Mouse (Mus musculus): Measurements from ENCODE around the gene Dus1l. TPM values are rescaled to one million over a fixed set of nuclear protein-coding genes. Genes with fewer than 3 reads are reported as not detected.

The Dus1l gene
- total and polyA plus RNA-seq, 2 experiments from 2014 or later, result 38.4 to 46.4 TPM

GRCm38 (mm10) chr11:120824787-120825288, 28.6 kb upstream of the Dus1l start:
- peak overlapping the region; percentile 96 for H3K27ac ChIP-seq (ENCODE audit: low read depth, low read length)
- TF ChIP-seq CTCF (IDR thresholded peaks at IDR 0.05), result no peak
- peaks cover 22% of the 10 kb centered on the region for H3K36me3 ChIP-seq (ENCODE audit: insufficient read depth, low read length)
- H3K27me3 ChIP-seq (ENCODE audit: insufficient read depth, low read length), result no peaks in the 10 kb centered on the region
- DNase-seq (ENCODE audit: low spot score) (peak; percentile 42), ATAC-seq (ENCODE audit: low FRiP score) (peak; percentile 14; the same call in 1 of the 2 replicates)
- H3K9ac ChIP-seq (replicated peaks; ENCODE audit: low read length, poor library complexity, severe bottlenecking), result peak overlapping the region; percentile 64
- 0% methylated on average over 21 of the region's 21 CpGs for WGBS
- H3K4me2 ChIP-seq (ENCODE audit: low read depth, low read length, poor library complexity, severe bottlenecking), result peak overlapping the region; percentile 93
- peaks cover 24% of the 10 kb centered on the region for H3K4me1 ChIP-seq (ENCODE audit: insufficient read depth, low read length)
- no peaks in the 10 kb centered on the region for H3K9me3 ChIP-seq (ENCODE audit: low read length)
- peak overlapping the region; percentile 93 for H3K4me3 ChIP-seq (ENCODE audit: low read depth, low read length)

- Histone ChIP-seq H3K9me3 (ENCODE audit: low read length) (no peaks in the 10 kb centered on the region), H3K4me1 (ENCODE audit: insufficient read depth, low read length) (peaks cover 24% of the 10 kb centered on the region), H3K27me3 (ENCODE audit: insufficient read depth, low read length) (no peaks in the 10 kb centered on the region), H3K27ac (ENCODE audit: low read depth, low read length) (peak within 1 kb of the TSS; percentile 96), H3K4me2 (ENCODE audit: low read depth, low read length, poor library complexity, severe bottlenecking) (peak within 1 kb of the TSS; percentile 93), H3K4me3 (ENCODE audit: low read depth, low read length) (peak within 1 kb of the TSS; percentile 93), H3K36me3 (ENCODE audit: insufficient read depth, low read length) (peaks cover 29% of the 10 kb centered on the region), H3K9ac (replicated peaks; ENCODE audit: low read length, poor library complexity, severe bottlenecking) (peak within 1 kb of the TSS; percentile 95)
- DNase-seq (ENCODE audit: low spot score) (peak; percentile 99), ATAC-seq (ENCODE audit: low FRiP score) (peak; percentile 91)
- peak; percentile 67 for TF ChIP-seq CTCF (IDR thresholded peaks at IDR 0.05)
- 0% methylated on average over 92 of the region's 109 CpGs for WGBS
Observed at GRCm38 (mm10) chr11:120823956-120824786, 28.0 kb upstream of the Dus1l start, which contains the start of gene Fasn. Gene Fasn, minus strand, starts transcription at chr11:120824547.

GRCm38 (mm10) chr11:120823551-120823947, 27.3 kb upstream of the Dus1l start:
- peak; percentile 72 for DNase-seq (ENCODE audit: low spot score)
- WGBS, result under 1% methylated on average over 38 of the region's 40 CpGs

GRCm38 (mm10) chr11:120822831-120823550, 26.8 kb upstream of the Dus1l start:
- H3K4me1 ChIP-seq (ENCODE audit: insufficient read depth, low read length), result peaks cover 24% of the 10 kb centered on the region
- peak overlapping the region; percentile 95 for H3K9ac ChIP-seq (replicated peaks; ENCODE audit: low read length, poor library complexity, severe bottlenecking)
- H3K9me3 ChIP-seq (ENCODE audit: low read length), result no peaks in the 10 kb centered on the region
- peaks cover 41% of the 10 kb centered on the region for H3K36me3 ChIP-seq (ENCODE audit: insufficient read depth, low read length)
- ATAC-seq (ENCODE audit: low FRiP score) (no peak), DNase-seq (ENCODE audit: low spot score) (peak; percentile 9)
- WGBS, result under 1% methylated on average over 14 of the region's 14 CpGs
- peak overlapping the region; percentile 93 for H3K4me2 ChIP-seq (ENCODE audit: low read depth, low read length, poor library complexity, severe bottlenecking)
- H3K27ac ChIP-seq (ENCODE audit: low read depth, low read length), result peak overlapping the region; percentile 96
- H3K27me3 ChIP-seq (ENCODE audit: insufficient read depth, low read length), result no peaks in the 10 kb centered on the region
- H3K4me3 ChIP-seq (ENCODE audit: low read depth, low read length), result peak overlapping the region; percentile 93
- no peak for TF ChIP-seq CTCF (IDR thresholded peaks at IDR 0.05)

More at GRCm38 (mm10) chr11:120823551-120823947, 27.3 kb upstream of the Dus1l start:
- Histone ChIP-seq H3K27me3 (ENCODE audit: insufficient read depth, low read length) (no peaks in the 10 kb centered on the region), H3K9me3 (ENCODE audit: low read length) (no peaks in the 10 kb centered on the region), H3K36me3 (ENCODE audit: insufficient read depth, low read length) (peaks cover 35% of the 10 kb centered on the region), H3K9ac (replicated peaks; ENCODE audit: low read length, poor library complexity, severe bottlenecking) (peak overlapping the region; percentile 95), H3K4me1 (ENCODE audit: insufficient read depth, low read length) (peaks cover 24% of the 10 kb centered on the region), H3K27ac (ENCODE audit: low read depth, low read length) (peak overlapping the region; percentile 96), H3K4me3 (ENCODE audit: low read depth, low read length) (peak overlapping the region; percentile 93), H3K4me2 (ENCODE audit: low read depth, low read length, poor library complexity, severe bottlenecking) (peak overlapping the region; percentile 93)
- ATAC-seq (ENCODE audit: low FRiP score), result peak; percentile 20; the same call in 1 of the 2 replicates
- no peak for TF ChIP-seq CTCF (IDR thresholded peaks at IDR 0.05)

- no peak for ATAC-seq (ENCODE audit: low FRiP score)
- no peak for DNase-seq (ENCODE audit: low spot score)
- 46% methylated on average over 4 of the region's 4 CpGs for whole genome bisulfite sequencing
- Histone ChIP-seq H3K27ac (ENCODE audit: low read depth, low read length) (no peak overlapping the region), H3K27me3 (ENCODE audit: insufficient read depth, low read length) (no peaks in the 10 kb centered on the region), H3K4me2 (ENCODE audit: low read depth, low read length, poor library complexity, severe bottlenecking) (peak overlapping the region; percentile 93), H3K4me1 (ENCODE audit: insufficient read depth, low read length) (peaks cover 24% of the 10 kb centered on the region), H3K4me3 (ENCODE audit: low read depth, low read length) (peak overlapping the region; percentile 93), H3K9ac (replicated peaks; ENCODE audit: low read length, poor library complexity, severe bottlenecking) (peak overlapping the region; percentile 95), H3K36me3 (ENCODE audit: insufficient read depth, low read length) (peaks cover 47% of the 10 kb centered on the region), H3K9me3 (ENCODE audit: low read length) (no peaks in the 10 kb centered on the region)
- no peak for TF ChIP-seq CTCF (IDR thresholded peaks at IDR 0.05)
Observed at GRCm38 (mm10) chr11:120822321-120822720, 26.1 kb upstream of the Dus1l start.
